Mouse (Mus musculus): ENCODE data around the gene Dnajc14. TPM values are rescaled to one million over a fixed set of nuclear protein-coding genes. Genes with fewer than 3 reads are reported as not detected.

The Dnajc14 gene
- total and polyA plus RNA-seq, 3 experiments, result 25.3 to 33.7 (median 32.6) TPM

DNA sequence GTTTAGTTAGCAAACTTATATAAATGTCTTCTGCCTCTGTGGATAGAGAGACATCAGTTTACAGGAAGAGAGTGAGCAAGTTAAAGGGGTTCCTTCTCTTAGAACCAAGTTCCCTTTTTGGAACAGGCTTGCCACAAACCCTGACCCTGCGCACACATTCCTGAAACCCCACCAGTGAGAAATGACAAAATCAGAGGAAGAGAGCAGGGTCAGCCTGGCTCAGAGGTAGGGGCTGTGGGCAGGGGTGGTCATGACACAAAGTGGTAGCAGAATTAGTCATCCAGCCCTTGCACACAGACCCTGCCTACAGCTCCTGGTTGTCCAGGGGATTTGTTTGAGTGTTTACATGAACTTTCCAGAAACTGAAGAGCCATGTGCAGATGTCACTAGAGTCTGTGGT is 23.7 kb upstream of the Dnajc14 start:
- Histone ChIP-seq H3K9ac (ENCODE audit: insufficient read depth, low read depth) (no peak overlapping the region), H3K27me3 (replicated peaks) (no peaks in the 10 kb centered on the region), H3K4me2 (ENCODE audit: insufficient read depth, low read depth, poor library complexity, severe bottlenecking) (no peak overlapping the region), H3K36me3 (replicated peaks in 1 of 2; ENCODE audit: control insufficient read depth in 1 of 2, insufficient read depth in 1 of 2, low read length in 1 of 2) (no peaks in the 10 kb centered on the region), H3K27ac (ENCODE audit: insufficient read depth, low read depth) (no peak overlapping the region), H3K79me2 (replicated peaks; ENCODE audit: control insufficient read depth, extremely low read depth, insufficient read depth, poor library complexity, severe bottlenecking) (no peaks in the 10 kb centered on the region), H3K9me3 (replicated peaks; ENCODE audit: low read length) (peaks cover 9% of the 10 kb centered on the region), H3K4me3 (replicated peaks in 1 of 3; ENCODE audit: low read depth in 2 of 3, low read length in 2 of 3, poor library complexity in 1 of 3) (no peak overlapping the region), H3K4me1 (ENCODE audit: control insufficient read depth in 1 of 2, insufficient read depth in 2 of 2) (peaks cover 4 to 19% of the 10 kb centered on the region in 2 experiments)
- no peak for TF ChIP-seq E2F4 (IDR thresholded peaks at IDR 0.05; ENCODE audit: insufficient replicate concordance, low read depth, low read length)
- TF ChIP-seq POLR2AphosphoS2 (IDR thresholded peaks at IDR 0.05; ENCODE audit: low read depth, low read length), result no peak
- no peak for TF ChIP-seq ZC3H11A (IDR thresholded peaks at IDR 0.05; ENCODE audit: low read depth, low read length)
- TF ChIP-seq JUND (conservative IDR thresholded peaks at IDR 0.05; ENCODE audit: low read depth, low read length), result peak; percentile 14; the same call in 1 of the 2 replicates
- TF ChIP-seq ELF1 (IDR thresholded peaks at IDR 0.05; ENCODE audit: low read depth, low read length), result no peak
- TF ChIP-seq JUN (IDR thresholded peaks at IDR 0.05; ENCODE audit: insufficient read depth, low read depth, low read length), result no peak
- TF ChIP-seq ZMIZ1 (IDR thresholded peaks at IDR 0.05; ENCODE audit: low read depth, low read length), result no peak
- TF ChIP-seq IRF4 (IDR thresholded peaks at IDR 0.05; ENCODE audit: low read depth, low read length), result peak; percentile 74
- TF ChIP-seq HCFC1 (IDR thresholded peaks at IDR 0.05; ENCODE audit: low read depth, low read length), result no peak
- TF ChIP-seq ETS1 (conservative IDR thresholded peaks at IDR 0.05; ENCODE audit: low read depth, low read length), result no peak
- in situ Hi-C loops (cut with MboI; ENCODE audit: low pct_ligation_motif_present, low pct_unique_long_range_greater_than_20kb, low sequenced_read_pairs), result no loop called here
- DNase-seq (ENCODE audit: extremely low read depth), result no peak
- dilution Hi-C loops (cut with MboI; ENCODE audit: extremely low pct_ligation_motif_present, extremely low pct_unique_long_range_greater_than_20kb, low sequenced_read_pairs), result no loop called here

DNA sequence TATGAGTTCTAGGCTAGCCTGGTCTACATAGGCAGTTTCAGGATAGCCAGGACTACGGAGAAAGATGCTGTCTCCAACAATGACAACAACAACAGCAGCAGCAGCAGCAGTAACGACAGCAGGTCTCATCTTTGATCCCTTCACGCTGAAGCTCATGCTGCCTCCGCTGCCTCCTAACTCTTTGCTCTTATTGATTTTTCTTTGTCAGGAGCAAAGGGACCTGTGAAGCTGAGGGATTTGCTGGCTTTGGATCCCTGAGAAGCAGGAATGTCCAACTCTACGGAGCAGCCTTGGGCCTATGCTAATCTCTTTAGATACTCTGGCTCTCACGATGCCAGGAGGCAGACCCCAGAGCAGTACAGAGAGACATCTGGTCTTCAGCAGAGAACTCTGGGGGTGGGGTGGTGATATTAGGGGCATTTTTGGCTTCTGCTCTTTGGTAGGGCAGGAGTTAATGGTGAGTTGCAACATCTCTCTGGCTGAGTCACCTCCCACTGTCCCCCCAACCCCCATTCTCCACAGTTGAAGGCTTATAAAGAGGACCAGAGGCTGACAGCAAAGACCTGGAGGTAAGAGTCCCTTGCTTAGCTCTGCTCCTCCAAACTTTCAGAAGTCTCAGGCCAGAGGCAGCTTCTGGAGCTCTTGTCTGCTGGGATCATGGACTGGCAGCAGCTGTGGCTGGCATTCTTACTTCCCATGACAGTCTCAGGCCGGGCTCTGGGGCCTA is 13.3 kb upstream of the Dnajc14 start, which contains the start of gene Mmp19:
TSS of gene Mmp19 (plus strand) at position 513 of the 727 bp plus-strand sequence.
- H3K4me1 ChIP-seq (ENCODE audit: control insufficient read depth in 1 of 2, insufficient read depth in 2 of 2), result peaks cover 7 to 24% of the 10 kb centered on the region in 2 experiments; a peak in 3 of 4 replicates
- H3K36me3 ChIP-seq (replicated peaks in 1 of 2; ENCODE audit: control insufficient read depth in 1 of 2, insufficient read depth in 1 of 2, low read length in 1 of 2), result no peaks in the 10 kb centered on the region
- TF ChIP-seq MXI1 (IDR thresholded peaks at IDR 0.05; ENCODE audit: low read depth, low read length), result no peak
- TF ChIP-seq CTCF (conservative IDR thresholded peaks at IDR 0.05 in 1 of 2, IDR thresholded peaks at IDR 0.05 in 1 of 2; ENCODE audit: low read depth in 2 of 2, low read length in 2 of 2), result no peak
- TF ChIP-seq MYC (IDR thresholded peaks at IDR 0.05; ENCODE audit: low read depth, low read length), result no peak
- TF ChIP-seq ZMIZ1 (IDR thresholded peaks at IDR 0.05; ENCODE audit: low read depth, low read length), result no peak
- TF ChIP-seq TCF12 (IDR thresholded peaks at IDR 0.05; ENCODE audit: low read depth, low read length), result no peak
- TF ChIP-seq PAX5 (IDR thresholded peaks at IDR 0.05; ENCODE audit: low read length), result no peak
- TF ChIP-seq MEF2A (IDR thresholded peaks at IDR 0.05; ENCODE audit: borderline replicate concordance, low read depth, low read length), result no peak
- TF ChIP-seq IRF4 (IDR thresholded peaks at IDR 0.05; ENCODE audit: low read depth, low read length), result no peak
- TF ChIP-seq EP300 (IDR thresholded peaks at IDR 0.05; ENCODE audit: low read length), result no peak
- no peak for TF ChIP-seq JUN (IDR thresholded peaks at IDR 0.05; ENCODE audit: insufficient read depth, low read depth, low read length)
- TF ChIP-seq SIN3A (IDR thresholded peaks at IDR 0.05; ENCODE audit: low read length), result no peak
- TF ChIP-seq ZNF384 (IDR thresholded peaks at IDR 0.05; ENCODE audit: low read depth, low read length), result no peak
- dilution Hi-C loops (cut with MboI; ENCODE audit: extremely low pct_ligation_motif_present, extremely low pct_unique_long_range_greater_than_20kb, low sequenced_read_pairs), result no loop called here
- DNase-seq (ENCODE audit: extremely low read depth), result no peak
- in situ Hi-C loops (cut with MboI; ENCODE audit: low pct_ligation_motif_present, low pct_unique_long_range_greater_than_20kb, low sequenced_read_pairs), result no loop called here
- no peaks in the 10 kb centered on the region for H3K9me3 ChIP-seq (replicated peaks; ENCODE audit: low read length)
- H3K27ac ChIP-seq (ENCODE audit: insufficient read depth, low read depth), result no peak within 1 kb of the TSS
- no peak within 1 kb of the TSS for H3K9ac ChIP-seq (ENCODE audit: insufficient read depth, low read depth)
- no peaks in the 10 kb centered on the region for H3K79me2 ChIP-seq (replicated peaks; ENCODE audit: control insufficient read depth, extremely low read depth, insufficient read depth, poor library complexity, severe bottlenecking)
- no peaks in the 10 kb centered on the region for H3K27me3 ChIP-seq (replicated peaks)
- H3K4me2 ChIP-seq (ENCODE audit: insufficient read depth, low read depth, poor library complexity, severe bottlenecking), result no peak within 1 kb of the TSS
- no peak within 1 kb of the TSS for H3K4me3 ChIP-seq (replicated peaks in 1 of 3; ENCODE audit: low read depth in 2 of 3, low read length in 2 of 3, poor library complexity in 1 of 3)
